Mouse (Mus musculus): ENCODE data around the gene Socs5.

GRCm38 (mm10) chr17:87118966-87119526, 11.6 kb downstream of the Socs5 start:
- TF ChIP-seq CTCF (IDR thresholded peaks at IDR 0.05; ENCODE audit: low read depth, low read length): no peak
- no peak for TF ChIP-seq POLR2A (IDR thresholded peaks at IDR 0.05; ENCODE audit: extremely low read depth, insufficient read depth, low read length)
